Mouse (Mus musculus): ENCODE results near the gene Cyb561d2. TPM values are rescaled to one million over a fixed set of nuclear protein-coding genes. Genes with fewer than 3 reads are reported as not detected.

Cyb561d2 gene
- polyA plus RNA-seq, 1 experiment from 2014 or later = 34.7 TPM

DNA sequence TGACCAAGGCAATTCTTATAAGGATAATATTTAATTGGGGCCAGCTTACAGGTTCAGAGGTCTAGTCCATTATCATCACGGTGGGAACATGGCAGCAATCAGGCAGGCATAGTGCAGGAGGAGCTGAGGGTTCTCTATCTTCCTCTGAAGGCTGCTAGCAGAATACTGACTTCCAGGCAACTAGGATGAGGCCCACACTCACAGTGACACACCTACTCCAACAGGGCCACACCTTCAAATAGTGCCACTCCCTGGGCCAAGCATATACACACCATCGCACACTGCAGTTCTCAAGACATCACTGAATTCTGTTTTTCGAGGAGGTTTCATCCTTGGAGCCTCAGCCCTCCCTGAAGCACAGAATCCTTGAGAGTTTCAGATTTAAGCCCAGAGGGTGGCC lies 45.6 kb downstream of the Cyb561d2 start:
- H3K4me3 ChIP-seq (ENCODE audit: low read depth, low read length) = no peak overlapping the region
- no peak for ATAC-seq
- no peak overlapping the region for H3K27ac ChIP-seq (ENCODE audit: low read length)
- no peak for DNase-seq (ENCODE audit: low spot score)
- no peaks in the 10 kb centered on the region for H3K36me3 ChIP-seq (ENCODE audit: insufficient read depth, low read length)
- no peaks in the 10 kb centered on the region for H3K9me3 ChIP-seq (ENCODE audit: low read length)
- H3K4me1 ChIP-seq (ENCODE audit: insufficient read depth, low read depth, low read length) = no peaks in the 10 kb centered on the region
- no peaks in the 10 kb centered on the region for H3K27me3 ChIP-seq (replicated peaks; ENCODE audit: insufficient read depth, low read length)
- TF ChIP-seq CTCF (IDR thresholded peaks at IDR 0.05) (no peak), EP300 (IDR thresholded peaks at IDR 0.05) (no peak)
- no peak overlapping the region for H3K4me2 ChIP-seq (replicated peaks; ENCODE audit: low read depth, low read length)
- no peak overlapping the region for H3K9ac ChIP-seq (replicated peaks; ENCODE audit: low read depth)
- WGBS = 64% methylated on average over 3 of the region's 3 CpGs

DNA sequence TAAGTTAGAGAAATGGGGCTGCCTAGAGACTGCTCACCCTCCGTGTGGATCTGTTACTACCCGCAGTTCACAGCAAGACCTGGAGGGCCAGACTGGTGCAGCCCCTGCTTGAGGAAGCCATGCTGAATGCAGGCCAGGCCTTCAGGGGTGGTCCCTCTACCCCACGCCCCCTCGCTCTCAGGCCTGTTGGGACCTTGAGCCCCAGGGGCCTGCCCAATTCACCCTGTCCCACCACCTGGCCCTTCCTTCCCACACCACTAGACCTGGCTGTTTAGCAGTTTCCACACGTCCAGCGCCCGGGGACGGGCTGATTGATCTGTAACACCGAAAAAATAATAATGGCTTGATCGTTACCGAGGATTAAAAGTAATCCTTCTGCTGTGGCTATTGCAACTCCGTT lies 47.8 kb downstream of the Cyb561d2 start:
- WGBS = 76% methylated on average over 12 of the region's 12 CpGs
- Histone ChIP-seq H3K4me1 (ENCODE audit: insufficient read depth, low read depth, low read length) (no peaks in the 10 kb centered on the region), H3K4me2 (replicated peaks; ENCODE audit: low read depth, low read length) (no peak overlapping the region), H3K9me3 (ENCODE audit: low read length) (no peaks in the 10 kb centered on the region), H3K36me3 (ENCODE audit: insufficient read depth, low read length) (no peaks in the 10 kb centered on the region), H3K27me3 (replicated peaks; ENCODE audit: insufficient read depth, low read length) (no peaks in the 10 kb centered on the region), H3K9ac (replicated peaks; ENCODE audit: low read depth) (no peak overlapping the region), H3K27ac (ENCODE audit: low read length) (no peak overlapping the region), H3K4me3 (ENCODE audit: low read depth, low read length) (no peak overlapping the region)
- ATAC-seq = no peak
- TF ChIP-seq EP300 (IDR thresholded peaks at IDR 0.05) = no peak
- no peak for TF ChIP-seq CTCF (IDR thresholded peaks at IDR 0.05)
- DNase-seq (ENCODE audit: low spot score) = no peak

DNA sequence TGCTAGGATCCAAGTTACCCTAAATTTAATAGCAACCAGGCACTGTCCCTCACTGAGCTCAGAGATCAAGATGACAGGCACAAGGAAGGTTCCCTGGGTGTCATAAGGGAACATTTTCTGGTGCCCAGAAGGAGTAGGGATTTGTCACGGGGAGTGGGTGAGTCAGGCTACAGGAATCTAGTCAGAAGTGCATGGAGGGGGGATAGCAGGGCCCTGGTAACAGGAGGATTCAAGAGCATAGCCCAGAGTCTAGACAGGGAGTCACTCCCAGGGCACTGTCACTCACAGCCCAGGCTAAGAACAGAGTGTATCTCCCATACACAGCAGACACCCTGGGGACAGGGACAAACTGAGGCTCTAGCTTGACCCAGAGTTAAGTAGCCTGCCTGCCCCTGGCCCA lies 48.5 kb downstream of the Cyb561d2 start:
- Histone ChIP-seq H3K4me1 (ENCODE audit: insufficient read depth, low read depth, low read length) (no peaks in the 10 kb centered on the region), H3K4me3 (ENCODE audit: low read depth, low read length) (no peak overlapping the region), H3K4me2 (replicated peaks; ENCODE audit: low read depth, low read length) (no peak overlapping the region), H3K27me3 (replicated peaks; ENCODE audit: insufficient read depth, low read length) (no peaks in the 10 kb centered on the region), H3K27ac (ENCODE audit: low read length) (no peak overlapping the region), H3K36me3 (ENCODE audit: insufficient read depth, low read length) (no peaks in the 10 kb centered on the region), H3K9ac (replicated peaks; ENCODE audit: low read depth) (no peak overlapping the region), H3K9me3 (ENCODE audit: low read length) (no peaks in the 10 kb centered on the region)
- DNase-seq (ENCODE audit: low spot score) (no peak), ATAC-seq (no peak)
- 33% methylated on average over 1 of the region's 1 CpGs for WGBS
- no peak for TF ChIP-seq EP300 (IDR thresholded peaks at IDR 0.05)
- no peak for TF ChIP-seq CTCF (IDR thresholded peaks at IDR 0.05)

DNA sequence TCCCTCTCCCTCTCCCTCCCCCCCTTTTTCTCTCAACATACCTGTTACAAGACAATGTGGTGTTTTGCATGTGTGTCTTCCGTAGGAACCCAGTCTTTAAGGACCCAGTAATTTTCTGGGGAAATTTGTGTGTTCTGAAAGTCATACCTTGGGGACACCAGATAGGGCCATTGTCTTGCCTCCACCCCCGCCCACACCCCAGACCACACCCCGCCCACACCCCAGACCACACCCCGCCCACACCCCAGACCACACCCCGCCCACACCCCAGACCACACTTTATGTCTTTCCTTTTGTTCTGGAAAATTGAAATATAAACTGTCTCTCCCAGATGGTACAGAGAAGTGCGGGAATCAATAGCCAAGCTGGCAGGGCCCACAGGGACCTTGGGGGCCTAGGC lies 51.4 kb downstream of the Cyb561d2 start:
- TF ChIP-seq CTCF (IDR thresholded peaks at IDR 0.05) (no peak), EP300 (IDR thresholded peaks at IDR 0.05) (no peak)
- H3K27ac ChIP-seq (ENCODE audit: low read length) = no peak overlapping the region
- no peaks in the 10 kb centered on the region for H3K9me3 ChIP-seq (ENCODE audit: low read length)
- no peaks in the 10 kb centered on the region for H3K36me3 ChIP-seq (ENCODE audit: insufficient read depth, low read length)
- no peaks in the 10 kb centered on the region for H3K4me1 ChIP-seq (ENCODE audit: insufficient read depth, low read depth, low read length)
- no peak overlapping the region for H3K9ac ChIP-seq (replicated peaks; ENCODE audit: low read depth)
- no peak for ATAC-seq
- no peak overlapping the region for H3K4me2 ChIP-seq (replicated peaks; ENCODE audit: low read depth, low read length)
- no peak overlapping the region for H3K4me3 ChIP-seq (ENCODE audit: low read depth, low read length)
- WGBS = 68% methylated on average over 6 of the region's 6 CpGs
- H3K27me3 ChIP-seq (replicated peaks; ENCODE audit: insufficient read depth, low read length) = no peaks in the 10 kb centered on the region
- no peak for DNase-seq (ENCODE audit: low spot score)

DNA sequence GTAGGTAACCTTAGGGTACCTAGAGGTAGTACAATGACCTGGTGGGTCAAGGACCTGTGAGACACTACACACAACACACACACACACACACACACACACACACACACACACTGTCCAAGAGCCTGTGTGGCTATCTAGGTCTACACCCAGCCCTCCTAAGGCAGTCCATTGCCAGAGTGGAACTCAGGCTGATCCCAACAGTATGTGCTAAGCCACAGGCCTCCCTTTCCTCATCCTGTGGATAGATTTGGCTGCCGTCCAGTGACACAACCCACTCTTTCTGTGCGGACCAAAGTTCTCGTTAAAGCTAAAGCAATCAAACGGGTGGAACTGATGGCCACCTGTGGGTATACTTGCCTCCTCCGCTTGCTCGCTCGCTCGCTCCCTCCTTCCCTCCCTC lies 51.8 kb downstream of the Cyb561d2 start:
- H3K27me3 ChIP-seq (replicated peaks; ENCODE audit: insufficient read depth, low read length) = no peaks in the 10 kb centered on the region
- DNase-seq (ENCODE audit: low spot score) = no peak

More for the DNA sequence above, 51.8 kb downstream of the Cyb561d2 start:
- no peak for ATAC-seq
- Histone ChIP-seq H3K4me1 (ENCODE audit: insufficient read depth, low read depth, low read length) (no peaks in the 10 kb centered on the region), H3K36me3 (ENCODE audit: insufficient read depth, low read length) (no peaks in the 10 kb centered on the region), H3K4me3 (ENCODE audit: low read depth, low read length) (no peak overlapping the region), H3K9me3 (ENCODE audit: low read length) (no peaks in the 10 kb centered on the region), H3K4me2 (replicated peaks; ENCODE audit: low read depth, low read length) (no peak overlapping the region), H3K27ac (ENCODE audit: low read length) (no peak overlapping the region), H3K9ac (replicated peaks; ENCODE audit: low read depth) (no peak overlapping the region)
- WGBS = 40% methylated on average over 8 of the region's 8 CpGs
- TF ChIP-seq CTCF (IDR thresholded peaks at IDR 0.05) (no peak), EP300 (IDR thresholded peaks at IDR 0.05) (no peak)

Other genes starting within 250 kb of the Cyb561d2 start
- 49.2 and 52.3 TPM in 2 replicates for gene Cish, start 246.2 kb downstream of the Cyb561d2 start, polyA plus RNA-seq (2015; fragmentation: Nextera tagmentation; extraction: Ambion mirVana)
- gene Hemk1, start 203.8 kb downstream of the Cyb561d2 start, polyA plus RNA-seq (2015; fragmentation: Nextera tagmentation; extraction: Ambion mirVana) = 5.9 and 8.3 TPM in 2 replicates
- gene 6430571L13Rik, start 201.6 kb downstream of the Cyb561d2 start, polyA plus RNA-seq (2015; fragmentation: Nextera tagmentation; extraction: Ambion mirVana) = 0.23 and 0.36 TPM in 2 replicates
- gene Cacna2d2, start 142.6 kb downstream of the Cyb561d2 start, polyA plus RNA-seq (2015; fragmentation: Nextera tagmentation; extraction: Ambion mirVana) = 0.04 TPM in 1 of 2 replicates, not detected in the other
- 48.4 and 48.5 TPM in 2 replicates for gene Tmem115, start 8.2 kb downstream of the Cyb561d2 start, polyA plus RNA-seq (2015; fragmentation: Nextera tagmentation; extraction: Ambion mirVana)
- gene Nprl2, start within 50 bp of the Cyb561d2 start, polyA plus RNA-seq (2015; fragmentation: Nextera tagmentation; extraction: Ambion mirVana) = 24.7 and 28.0 TPM in 2 replicates
- gene Zmynd10, start 5.1 kb upstream of the Cyb561d2 start, polyA plus RNA-seq (2015; fragmentation: Nextera tagmentation; extraction: Ambion mirVana) = 9.1 and 10.7 TPM in 2 replicates
- gene Rassf1, start 9.4 kb upstream of the Cyb561d2 start, polyA plus RNA-seq (2015; fragmentation: Nextera tagmentation; extraction: Ambion mirVana) = 86.1 and 97.7 TPM in 2 replicates
- 38.1 and 41.5 TPM in 2 replicates for gene Tusc2, start 21.1 kb upstream of the Cyb561d2 start, polyA plus RNA-seq (2015; fragmentation: Nextera tagmentation; extraction: Ambion mirVana)
- gene Hyal2, start 25.8 kb upstream of the Cyb561d2 start, polyA plus RNA-seq (2015; fragmentation: Nextera tagmentation; extraction: Ambion mirVana) = 103 and 104 TPM in 2 replicates
- gene Hyal1, start 34.7 kb upstream of the Cyb561d2 start, polyA plus RNA-seq (2015; fragmentation: Nextera tagmentation; extraction: Ambion mirVana) = 9.7 and 11.0 TPM in 2 replicates
- gene Naa80, start 36.7 kb upstream of the Cyb561d2 start, polyA plus RNA-seq (2015; fragmentation: Nextera tagmentation; extraction: Ambion mirVana) = 17.9 and 22.0 TPM in 2 replicates
- 1.7 and 2.2 TPM in 2 replicates for gene Hyal3, start 38.6 kb upstream of the Cyb561d2 start, polyA plus RNA-seq (2015; fragmentation: Nextera tagmentation; extraction: Ambion mirVana)
- gene Ifrd2, start 45.4 kb upstream of the Cyb561d2 start, polyA plus RNA-seq (2015; fragmentation: Nextera tagmentation; extraction: Ambion mirVana) = 22.4 and 24.1 TPM in 2 replicates
- gene Sema3b, start 67.0 kb upstream of the Cyb561d2 start, polyA plus RNA-seq (2015; fragmentation: Nextera tagmentation; extraction: Ambion mirVana) = 31.9 and 34.3 TPM in 2 replicates
- gene Gnai2, start 93.2 kb upstream of the Cyb561d2 start, polyA plus RNA-seq (2015; fragmentation: Nextera tagmentation; extraction: Ambion mirVana) = 414 and 417 TPM in 2 replicates
- gene Slc38a3, start 127.3 kb upstream of the Cyb561d2 start, polyA plus RNA-seq (2015; fragmentation: Nextera tagmentation; extraction: Ambion mirVana) = 0.51 and 0.81 TPM in 2 replicates
- 0.23 and 0.30 TPM in 2 replicates for gene Gnat1, start 137.5 kb upstream of the Cyb561d2 start, polyA plus RNA-seq (2015; fragmentation: Nextera tagmentation; extraction: Ambion mirVana)
- 23.4 and 24.9 TPM in 2 replicates for gene Sema3f, start 168.3 kb upstream of the Cyb561d2 start, polyA plus RNA-seq (2015; fragmentation: Nextera tagmentation; extraction: Ambion mirVana)
- 119 and 128 TPM in 2 replicates for gene Rbm5, start 228.8 kb upstream of the Cyb561d2 start, polyA plus RNA-seq (2015; fragmentation: Nextera tagmentation; extraction: Ambion mirVana)